Mouse (Mus musculus): ENCODE data around the gene Cd300ld3. TPM values are rescaled to one million over a fixed set of nuclear protein-coding genes. Genes with fewer than 3 reads are reported as not detected.

Gene Cd300ld3
- polyA plus RNA-seq, 1 experiment from 2014 or later: not detected

DNA sequence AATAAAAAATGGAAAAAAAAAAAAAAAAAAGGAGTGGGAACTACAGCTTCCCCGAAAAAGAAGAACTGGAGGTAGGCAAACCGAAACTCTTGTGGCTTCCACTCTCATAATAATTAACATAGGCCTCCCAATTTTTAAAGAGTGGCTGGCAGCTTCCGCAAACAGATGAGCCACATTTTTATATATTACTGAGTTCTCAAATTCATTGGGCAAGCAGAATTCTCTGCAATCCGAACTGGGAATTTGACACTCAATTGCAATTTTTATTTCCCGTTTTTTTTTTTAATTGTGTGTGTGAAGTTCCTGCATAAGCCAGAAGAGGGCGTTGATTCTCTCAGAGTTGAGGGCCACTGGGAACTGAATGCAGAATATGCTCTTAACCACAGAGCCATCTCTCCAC is 18.6 kb upstream of the Cd300ld3 start:
- no peaks in the 10 kb centered on the region for H3K4me1 ChIP-seq (ENCODE audit: insufficient read depth)
- no peaks in the 10 kb centered on the region for H3K9me3 ChIP-seq (ENCODE audit: low read length)
- TF ChIP-seq CTCF (IDR thresholded peaks at IDR 0.05; ENCODE audit: low read depth) (peak; percentile 32; the same call in 1 of the 2 replicates), EP300 (IDR thresholded peaks at IDR 0.05; ENCODE audit: low read depth) (no peak)

DNA sequence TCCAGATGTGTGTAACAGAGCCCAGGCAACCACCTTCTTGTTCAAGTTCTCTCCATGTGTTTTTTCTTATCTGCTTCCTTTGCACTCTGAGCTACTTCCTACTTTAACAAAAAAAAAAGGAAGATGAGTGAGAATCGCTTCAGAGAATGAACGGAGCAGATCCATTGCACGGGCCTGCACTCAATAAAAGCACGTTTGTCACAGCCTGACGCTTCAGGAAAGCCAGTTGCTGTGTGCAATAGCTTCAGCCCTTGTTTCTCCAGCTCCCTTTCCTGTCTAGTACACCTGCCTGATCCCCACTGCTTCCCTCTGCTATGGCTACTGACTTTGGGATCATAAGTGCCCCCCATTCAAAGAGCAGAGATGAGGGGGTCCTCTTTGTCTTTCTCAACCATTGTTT is 13.9 kb upstream of the Cd300ld3 start, which contains the start of gene Cd300e:
Gene Cd300e (minus strand): TSS at position 101 of the 400 bp plus-strand sequence.
- H3K27me3 ChIP-seq (ENCODE audit: insufficient read depth, low read length): no peaks in the 10 kb centered on the region
- H3K36me3 ChIP-seq (replicated peaks; ENCODE audit: insufficient read depth, low read length): no peaks in the 10 kb centered on the region
- ATAC-seq: no peak
- no peaks in the 10 kb centered on the region for H3K9me3 ChIP-seq (ENCODE audit: low read length)
- WGBS (ENCODE audit: insufficient replicate concordance): 34% methylated on average over 5 of the region's 5 CpGs
- no peak for DNase-seq
- no peak within 1 kb of the TSS for H3K9ac ChIP-seq (replicated peaks)
- H3K27ac ChIP-seq (ENCODE audit: low read depth): no peak within 1 kb of the TSS
- H3K4me3 ChIP-seq (ENCODE audit: low read depth, low read length): no peak within 1 kb of the TSS
- no peaks in the 10 kb centered on the region; the same call in 1 of the 2 replicates for H3K4me1 ChIP-seq (ENCODE audit: insufficient read depth)
- TF ChIP-seq CTCF (IDR thresholded peaks at IDR 0.05; ENCODE audit: low read depth) (no peak), EP300 (IDR thresholded peaks at IDR 0.05; ENCODE audit: low read depth) (no peak)
- no peak within 1 kb of the TSS; the same call in 1 of the 2 replicates for H3K4me2 ChIP-seq (ENCODE audit: low read depth, low read length)

More for the DNA sequence above, 18.6 kb upstream of the Cd300ld3 start:
- H3K27me3 ChIP-seq (ENCODE audit: insufficient read depth, low read length): no peaks in the 10 kb centered on the region
- H3K27ac ChIP-seq (ENCODE audit: low read depth): no peak overlapping the region
- 34% methylated on average over 6 of the region's 6 CpGs for WGBS (ENCODE audit: insufficient replicate concordance)
- H3K4me2 ChIP-seq (ENCODE audit: low read depth, low read length): no peak overlapping the region
- H3K4me3 ChIP-seq (ENCODE audit: low read depth, low read length): no peak overlapping the region
- DNase-seq: no peak
- H3K9ac ChIP-seq (replicated peaks): no peak overlapping the region
- no peaks in the 10 kb centered on the region for H3K36me3 ChIP-seq (replicated peaks; ENCODE audit: insufficient read depth, low read length)
- no peak for ATAC-seq

DNA sequence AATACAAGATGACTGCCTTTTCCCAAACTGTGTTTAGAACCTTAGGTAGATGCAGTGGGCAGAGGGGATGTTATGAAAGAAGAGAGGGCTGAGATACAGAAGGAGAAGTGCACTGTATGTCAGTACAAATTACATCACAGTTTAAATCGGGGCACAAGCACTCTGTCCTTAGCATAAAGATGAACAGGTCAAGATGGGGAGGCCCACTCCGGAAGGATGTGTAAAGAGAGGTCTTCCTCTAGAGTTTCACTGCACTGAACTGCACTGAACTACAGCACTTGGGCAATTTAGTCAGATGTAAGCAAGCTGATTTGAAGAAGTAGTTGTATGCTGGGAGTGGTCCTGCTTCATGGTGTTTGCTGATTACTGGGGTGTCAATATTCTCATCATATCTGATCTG is 11.6 kb upstream of the Cd300ld3 start:
- no peak for DNase-seq
- Histone ChIP-seq H3K4me3 (ENCODE audit: low read depth, low read length) (no peak overlapping the region), H3K9me3 (ENCODE audit: low read length) (no peaks in the 10 kb centered on the region), H3K4me1 (ENCODE audit: insufficient read depth) (no peaks in the 10 kb centered on the region; the same call in 1 of the 2 replicates), H3K27me3 (ENCODE audit: insufficient read depth, low read length) (no peaks in the 10 kb centered on the region), H3K4me2 (ENCODE audit: low read depth, low read length) (no peak overlapping the region), H3K36me3 (replicated peaks; ENCODE audit: insufficient read depth, low read length) (no peaks in the 10 kb centered on the region), H3K27ac (ENCODE audit: low read depth) (no peak overlapping the region), H3K9ac (replicated peaks) (no peak overlapping the region)
- 0 out of 2 replicates have a peak, but pooled peaks have one; percentile 21 for ATAC-seq
- TF ChIP-seq CTCF (IDR thresholded peaks at IDR 0.05; ENCODE audit: low read depth) (no peak), EP300 (IDR thresholded peaks at IDR 0.05; ENCODE audit: low read depth) (no peak)
- WGBS (ENCODE audit: insufficient replicate concordance): 53% methylated on average over 2 of the region's 2 CpGs

DNA sequence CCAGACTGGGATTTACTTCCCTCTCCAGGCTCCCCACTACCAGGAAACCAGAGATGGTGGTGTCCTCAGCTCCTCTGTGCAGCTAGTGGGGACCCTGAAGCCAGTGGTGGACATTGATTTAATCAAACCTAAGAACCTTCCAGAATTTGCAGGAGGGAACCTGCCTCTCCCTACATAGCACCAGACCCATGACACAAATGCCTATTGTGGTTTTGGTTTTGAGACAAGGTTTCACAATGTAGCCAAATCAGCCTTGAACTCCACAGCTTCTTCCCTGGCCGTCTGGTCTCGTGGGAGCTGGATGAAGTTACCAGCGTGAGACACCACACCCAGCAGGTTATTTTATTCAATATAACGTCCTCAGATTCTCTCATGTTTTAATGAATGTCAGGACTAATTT is 10.5 kb upstream of the Cd300ld3 start:
- Histone ChIP-seq H3K9me3 (ENCODE audit: low read length) (no peaks in the 10 kb centered on the region), H3K27me3 (ENCODE audit: insufficient read depth, low read length) (no peaks in the 10 kb centered on the region), H3K4me1 (ENCODE audit: insufficient read depth) (no peaks in the 10 kb centered on the region; the same call in 1 of the 2 replicates), H3K27ac (ENCODE audit: low read depth) (no peak overlapping the region), H3K9ac (replicated peaks) (no peak overlapping the region), H3K4me3 (ENCODE audit: low read depth, low read length) (no peak overlapping the region), H3K36me3 (replicated peaks; ENCODE audit: insufficient read depth, low read length) (no peaks in the 10 kb centered on the region), H3K4me2 (ENCODE audit: low read depth, low read length) (no peak overlapping the region)
- DNase-seq (no peak), ATAC-seq (no peak)
- WGBS (ENCODE audit: insufficient replicate concordance): 57% methylated on average over 4 of the region's 4 CpGs
- no peak for TF ChIP-seq CTCF (IDR thresholded peaks at IDR 0.05; ENCODE audit: low read depth)
- no peak for TF ChIP-seq EP300 (IDR thresholded peaks at IDR 0.05; ENCODE audit: low read depth)

DNA sequence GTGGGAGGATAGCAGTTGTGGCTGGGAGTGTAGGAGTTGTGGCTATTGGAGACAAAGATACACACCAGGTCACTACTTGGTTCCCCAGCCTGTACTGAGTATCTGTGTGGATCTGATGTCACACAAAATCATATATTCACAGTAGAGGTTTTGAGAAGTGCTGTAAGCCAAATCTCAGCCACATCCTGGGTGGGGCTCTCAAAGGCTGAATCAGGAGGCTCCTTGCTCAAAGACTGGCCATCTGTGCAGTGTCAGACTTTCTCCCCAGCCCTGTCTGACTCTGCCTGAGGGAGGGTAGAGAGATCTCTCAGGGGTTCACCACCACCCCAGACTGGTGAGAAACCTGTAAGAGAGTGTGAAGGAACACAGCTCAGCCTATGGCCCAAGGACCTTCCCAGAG is 6.3 kb upstream of the Cd300ld3 start:
- H3K4me3 ChIP-seq (ENCODE audit: low read depth, low read length): no peak overlapping the region
- no peak for ATAC-seq
- no peak overlapping the region for H3K4me2 ChIP-seq (ENCODE audit: low read depth, low read length)
- H3K9ac ChIP-seq (replicated peaks): no peak overlapping the region
- H3K36me3 ChIP-seq (replicated peaks; ENCODE audit: insufficient read depth, low read length): no peaks in the 10 kb centered on the region
- no peaks in the 10 kb centered on the region for H3K4me1 ChIP-seq (ENCODE audit: insufficient read depth)
- DNase-seq: no peak
- no peaks in the 10 kb centered on the region for H3K9me3 ChIP-seq (ENCODE audit: low read length)
- H3K27ac ChIP-seq (ENCODE audit: low read depth): no peak overlapping the region
- no peaks in the 10 kb centered on the region for H3K27me3 ChIP-seq (ENCODE audit: insufficient read depth, low read length)
- no peak for TF ChIP-seq EP300 (IDR thresholded peaks at IDR 0.05; ENCODE audit: low read depth)
- TF ChIP-seq CTCF (IDR thresholded peaks at IDR 0.05; ENCODE audit: low read depth): no peak

DNA sequence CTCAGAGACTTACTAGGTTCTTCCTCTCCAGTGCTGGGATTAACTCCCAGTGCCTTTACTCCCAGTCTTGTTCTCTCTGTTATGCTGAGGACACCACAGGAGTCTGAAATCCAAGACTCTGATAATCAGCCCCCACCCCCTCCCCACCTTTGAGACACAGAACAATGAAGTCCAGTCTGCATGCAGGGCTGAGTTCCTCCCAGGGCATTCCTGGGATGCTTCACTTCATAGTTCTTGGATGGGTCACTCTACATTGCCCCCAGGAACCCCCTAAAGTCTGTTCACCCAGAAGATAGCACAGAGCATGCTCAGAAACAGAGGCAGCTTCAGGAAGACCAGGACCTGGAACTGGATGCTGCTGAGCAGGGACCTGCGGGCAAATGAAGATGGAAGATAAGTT is 4.8 kb upstream of the Cd300ld3 start:
- Histone ChIP-seq H3K4me1 (ENCODE audit: insufficient read depth) (no peaks in the 10 kb centered on the region), H3K9me3 (ENCODE audit: low read length) (no peaks in the 10 kb centered on the region), H3K27me3 (ENCODE audit: insufficient read depth, low read length) (no peaks in the 10 kb centered on the region), H3K4me2 (ENCODE audit: low read depth, low read length) (no peak overlapping the region), H3K36me3 (replicated peaks; ENCODE audit: insufficient read depth, low read length) (no peaks in the 10 kb centered on the region), H3K27ac (ENCODE audit: low read depth) (no peak overlapping the region), H3K4me3 (ENCODE audit: low read depth, low read length) (no peak overlapping the region), H3K9ac (replicated peaks) (no peak overlapping the region)
- DNase-seq (no peak), ATAC-seq (no peak)
- 83% methylated on average over 1 of the region's 1 CpGs for WGBS (ENCODE audit: insufficient replicate concordance)
- no peak for TF ChIP-seq CTCF (IDR thresholded peaks at IDR 0.05; ENCODE audit: low read depth)
- TF ChIP-seq EP300 (IDR thresholded peaks at IDR 0.05; ENCODE audit: low read depth): no peak

DNA sequence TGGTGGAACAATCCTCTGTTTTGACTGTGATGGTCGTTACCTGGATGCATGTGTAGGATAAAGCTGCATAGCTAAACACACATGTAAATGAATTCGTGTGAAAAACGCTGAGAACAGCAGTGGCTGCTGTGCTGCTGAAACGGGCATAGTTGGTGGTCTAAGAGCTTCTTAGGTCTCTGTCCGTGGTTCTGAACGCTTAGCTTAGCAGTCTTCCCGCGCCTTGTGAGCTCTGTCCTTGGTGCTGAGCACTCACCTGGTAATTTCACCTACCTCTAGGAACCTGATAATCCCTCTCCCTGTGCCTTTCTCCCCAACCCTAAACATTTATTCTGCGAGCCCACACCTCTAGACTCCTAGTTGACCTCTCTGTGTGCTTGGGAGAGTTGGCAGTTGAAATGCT is 4.0 kb upstream of the Cd300ld3 start:
- Histone ChIP-seq H3K27me3 (ENCODE audit: insufficient read depth, low read length) (no peaks in the 10 kb centered on the region), H3K4me3 (ENCODE audit: low read depth, low read length) (no peak overlapping the region), H3K9me3 (ENCODE audit: low read length) (no peaks in the 10 kb centered on the region), H3K27ac (ENCODE audit: low read depth) (no peak overlapping the region), H3K36me3 (replicated peaks; ENCODE audit: insufficient read depth, low read length) (no peaks in the 10 kb centered on the region), H3K4me2 (ENCODE audit: low read depth, low read length) (no peak overlapping the region), H3K4me1 (ENCODE audit: insufficient read depth) (no peaks in the 10 kb centered on the region), H3K9ac (replicated peaks) (no peak overlapping the region)
- DNase-seq (peak; percentile 57), ATAC-seq (no peak)
- TF ChIP-seq EP300 (IDR thresholded peaks at IDR 0.05; ENCODE audit: low read depth) (no peak), CTCF (IDR thresholded peaks at IDR 0.05; ENCODE audit: low read depth) (no peak)
- WGBS (ENCODE audit: insufficient replicate concordance): 2% methylated on average over 9 of the region's 9 CpGs

Data from liver, postnatal 0 days (tissue).